Mouse (Mus musculus) hindbrain, embryonic 10.5 days (tissue): ENCODE measurements around the gene Fndc3b. TPM values are rescaled to one million over a fixed set of nuclear protein-coding genes. Genes with fewer than 3 reads are reported as not detected.

Source experiments
- DNase-seq: peaks from one replicate; pipeline ENCODE4 v3.0.0-alpha.2; 2017; ENCODE audit warnings: low spot score
- H3K27ac ChIP-seq: fragments of 300-500 bp; sonication (generic); 2 replicates; pipeline ENCODE4 v1.5.1; 2016; ENCODE audit warnings: mild to moderate bottlenecking, moderate library complexity
- H3K27me3 ChIP-seq: fragments of 300-500 bp; sonication (generic); 2 replicates; pipeline ENCODE4 v1.6.1; 2016; ENCODE audit warnings: mild to moderate bottlenecking; ENCODE audit not compliant: poor library complexity, insufficient read depth, severe bottlenecking
- H3K36me3 ChIP-seq: fragments of 300-500 bp; sonication (generic); 2 replicates; pipeline ENCODE4 v1.6.1; 2016; ENCODE audit warnings: mild to moderate bottlenecking, moderate library complexity
- H3K4me1 ChIP-seq: fragments of 300-500 bp; sonication (generic); replicated peaks from 2 replicates; pipeline ENCODE4 v1.6.1; 2016; ENCODE audit warnings: mild to moderate bottlenecking
- H3K4me3 ChIP-seq: fragments of 300-500 bp; sonication (generic); 2 replicates; pipeline ENCODE4 v1.5.1; 2016; ENCODE audit warnings: mild to moderate bottlenecking, moderate library complexity
- H3K9me3 ChIP-seq: fragments of 300-500 bp; sonication (generic); 2 replicates; pipeline ENCODE4 v1.6.1; 2016; ENCODE audit warnings: mild to moderate bottlenecking, moderate library complexity
- WGBS: fragments of 180-500 bp; shearing (Covaris S2); methylation state at CpG from one replicate; pipeline ENCODE4 v1.1.7; 2016; 5-methylcytosine and 5-hydroxymethylcytosine counted together
- polyA plus RNA-seq: library from polyadenylated mRNA; unstranded; fragments of >200 nt; fragmentation: Nextera tagmentation; extraction: Ambion mirVana; gene quantifications from 2 replicates; pipeline ENCODE4 v1.2.1, GENCODE M21; 2016

Fndc3b gene
- polyA plus RNA-seq, 1 experiment from 2014 or later = 11.2 TPM

DNA sequence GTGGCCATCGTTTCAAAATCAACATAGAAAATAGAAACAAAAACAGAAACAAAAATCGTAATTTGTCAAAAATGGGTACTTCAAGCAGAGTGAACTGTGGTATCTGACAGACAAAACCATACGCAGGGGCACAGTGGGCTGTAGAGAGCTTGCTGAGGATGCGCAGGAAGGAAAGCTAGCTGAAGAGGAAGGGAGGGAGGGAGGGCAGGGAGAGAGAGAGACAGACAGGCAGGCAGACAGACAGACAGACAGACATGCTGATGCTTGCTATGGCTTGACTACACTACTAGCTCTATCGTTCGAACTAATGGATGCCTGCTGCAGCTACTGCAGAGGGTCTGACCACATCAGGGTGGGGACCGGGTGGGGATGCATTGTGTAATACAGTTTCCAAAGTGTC lies 247.7 kb downstream of the Fndc3b start:
- no peaks in the 10 kb centered on the region for H3K4me1 ChIP-seq
- no peak for DNase-seq
- no peak overlapping the region for H3K4me3 ChIP-seq
- H3K27me3 ChIP-seq = no peaks in the 10 kb centered on the region
- H3K36me3 ChIP-seq = peaks cover 69% of the 10 kb centered on the region
- 95% methylated on average over 7 of the region's 7 CpGs for WGBS
- H3K9me3 ChIP-seq = no peaks in the 10 kb centered on the region
- H3K27ac ChIP-seq = no peak overlapping the region

DNA sequence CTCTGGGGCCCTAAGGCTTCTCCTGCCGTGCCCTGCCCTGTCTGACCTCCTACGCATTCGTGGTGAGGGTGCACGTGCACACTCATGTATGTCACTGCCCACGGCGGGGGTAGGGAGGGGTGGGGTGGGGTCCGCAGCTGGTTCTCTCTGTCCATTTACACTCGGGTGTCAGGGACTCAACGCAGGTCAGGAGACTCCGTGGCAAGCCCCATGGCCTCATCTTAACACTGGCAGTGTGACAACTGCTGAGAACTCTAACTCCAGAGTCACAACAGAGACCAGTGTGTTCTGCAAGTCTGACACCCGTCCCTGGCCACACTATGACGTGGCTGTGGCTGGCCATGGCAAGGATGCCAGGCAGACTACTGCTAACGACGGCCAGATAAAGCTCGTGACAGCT lies 248.2 kb downstream of the Fndc3b start:
- H3K4me3 ChIP-seq = no peak overlapping the region
- WGBS = 90% methylated on average over 15 of the region's 15 CpGs
- no peaks in the 10 kb centered on the region for H3K9me3 ChIP-seq
- DNase-seq = no peak
- H3K27me3 ChIP-seq = no peaks in the 10 kb centered on the region
- no peaks in the 10 kb centered on the region for H3K4me1 ChIP-seq
- no peak overlapping the region for H3K27ac ChIP-seq
- peaks cover 69% of the 10 kb centered on the region for H3K36me3 ChIP-seq

DNA sequence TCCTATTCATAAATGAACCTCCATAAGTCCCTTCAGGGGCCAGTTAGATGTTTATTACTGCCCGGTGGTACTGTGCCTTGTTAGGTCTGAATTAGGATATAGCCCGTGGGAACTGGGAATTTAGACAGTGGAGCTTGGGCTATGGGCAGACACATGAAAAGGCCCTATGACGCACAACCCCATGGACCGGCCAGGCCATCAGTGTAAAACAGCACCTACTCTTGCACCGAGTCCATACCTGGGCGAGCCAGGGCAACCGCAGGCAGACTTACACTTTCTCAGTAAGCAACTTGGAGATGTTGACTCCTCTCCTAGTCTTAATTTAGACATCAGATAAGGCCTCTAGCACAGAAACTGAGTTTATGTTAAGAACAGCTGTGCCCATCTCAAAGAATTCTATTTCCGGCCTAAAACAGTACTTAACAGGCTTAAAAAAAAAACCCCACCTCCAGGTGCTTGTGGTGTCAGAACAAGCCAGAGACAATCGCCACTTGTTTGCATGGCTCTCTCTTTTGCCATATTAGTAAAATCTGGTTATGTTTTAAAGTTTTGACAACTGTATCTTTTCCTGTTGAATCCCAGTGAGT lies 248.7 kb downstream of the Fndc3b start:
- no peak overlapping the region for H3K27ac ChIP-seq

DNA sequence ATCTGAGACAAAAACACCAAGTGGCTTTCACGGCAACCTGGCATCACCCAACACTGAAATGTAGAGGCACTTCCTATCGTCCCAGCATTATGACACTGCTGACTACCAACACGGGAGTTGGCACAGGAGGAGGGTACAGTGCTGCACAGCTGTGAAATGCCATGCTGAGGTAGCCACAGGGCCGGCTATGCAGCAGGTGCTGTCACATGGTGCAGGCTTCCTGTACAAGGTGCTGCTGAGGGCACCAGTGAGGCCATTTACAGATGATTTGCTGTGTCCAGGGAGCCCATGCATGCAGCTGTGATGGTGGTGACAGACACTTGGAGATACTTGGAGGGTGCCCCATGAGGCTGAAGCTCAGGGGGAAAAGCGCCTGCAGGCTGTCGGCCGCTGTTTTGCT lies 249.2 kb downstream of the Fndc3b start:
- Histone ChIP-seq H3K36me3 (peaks cover 67% of the 10 kb centered on the region), H3K4me3 (no peak overlapping the region), H3K27me3 (no peaks in the 10 kb centered on the region), H3K27ac (no peak overlapping the region), H3K4me1 (no peaks in the 10 kb centered on the region), H3K9me3 (no peaks in the 10 kb centered on the region)
- no peak for DNase-seq
- 90% methylated on average over 7 of the region's 7 CpGs for WGBS

More for the DNA sequence above, 248.7 kb downstream of the Fndc3b start:
- H3K9me3 ChIP-seq = no peaks in the 10 kb centered on the region
- H3K36me3 ChIP-seq = peaks cover 67% of the 10 kb centered on the region
- H3K4me3 ChIP-seq = no peak overlapping the region
- DNase-seq = no peak
- WGBS = 95% methylated on average over 9 of the region's 9 CpGs
- no peaks in the 10 kb centered on the region for H3K27me3 ChIP-seq
- H3K4me1 ChIP-seq = no peaks in the 10 kb centered on the region

DNA sequence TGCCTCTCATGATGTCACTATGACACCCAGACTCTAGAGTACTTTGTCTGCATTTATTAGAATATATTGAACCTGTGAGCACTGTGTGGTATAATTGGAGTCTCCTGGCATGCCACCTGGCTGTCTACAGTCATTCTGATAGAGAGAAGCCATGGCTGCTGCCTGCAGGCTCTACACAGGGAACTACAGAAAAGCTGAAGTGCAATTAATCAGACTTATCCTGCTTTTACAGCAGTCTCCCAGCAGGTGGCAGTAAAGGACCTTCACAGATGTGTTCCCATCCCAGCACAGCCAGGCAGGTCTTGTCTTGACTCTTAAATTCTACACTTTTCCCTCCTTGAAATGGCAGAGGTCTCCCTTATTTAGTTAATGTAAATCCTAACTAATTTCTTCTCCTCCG lies 250.1 kb downstream of the Fndc3b start:
- Histone ChIP-seq H3K36me3 (peaks cover 75% of the 10 kb centered on the region), H3K4me1 (no peaks in the 10 kb centered on the region), H3K9me3 (no peaks in the 10 kb centered on the region), H3K27ac (no peak overlapping the region), H3K4me3 (no peak overlapping the region), H3K27me3 (no peaks in the 10 kb centered on the region)
- peak; percentile 72 for DNase-seq
- 64% methylated on average over 1 of the region's 1 CpGs for WGBS

DNA sequence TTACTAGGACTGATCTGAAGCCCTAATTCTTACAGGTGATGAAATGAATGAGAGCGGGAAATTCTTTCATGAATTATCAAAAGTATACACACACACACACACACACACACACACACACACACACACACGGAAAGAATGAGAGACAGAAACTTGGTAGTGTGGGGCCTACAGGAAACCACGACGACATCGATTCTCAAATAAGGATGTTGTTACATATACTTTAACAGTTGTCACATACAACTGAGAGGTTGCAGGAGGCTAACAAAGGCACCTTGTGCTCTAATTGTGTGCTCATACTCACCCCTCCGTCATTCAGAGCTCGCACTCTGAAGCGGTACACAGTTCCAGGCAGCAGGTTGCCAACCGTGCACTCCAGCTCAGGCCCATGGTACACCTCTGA lies 252.7 kb downstream of the Fndc3b start:
- Histone ChIP-seq H3K27ac (no peak overlapping the region), H3K36me3 (peaks cover 84% of the 10 kb centered on the region), H3K4me3 (no peak overlapping the region), H3K27me3 (no peaks in the 10 kb centered on the region), H3K4me1 (peaks cover 6% of the 10 kb centered on the region; the same call in 1 of the 2 replicates), H3K9me3 (no peaks in the 10 kb centered on the region)
- no peak for DNase-seq
- 96% methylated on average over 9 of the region's 9 CpGs for WGBS

DNA sequence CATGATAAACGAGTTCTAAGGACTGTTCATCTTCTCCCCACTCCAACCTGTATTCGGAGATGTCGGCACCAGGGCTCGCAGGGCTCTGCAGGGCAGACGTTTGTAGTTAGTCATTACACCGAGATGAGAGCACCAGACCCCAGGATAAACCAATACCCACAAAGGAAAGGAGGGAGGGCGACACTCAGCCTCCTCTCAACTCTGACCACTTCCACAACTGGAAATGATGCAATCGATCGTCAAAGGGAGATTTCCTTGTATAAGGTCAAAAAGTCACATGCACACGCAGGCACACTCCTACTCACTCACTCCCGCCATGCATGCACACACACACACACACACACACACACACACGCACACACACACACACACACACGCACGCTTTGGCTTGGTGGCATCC lies 254.6 kb downstream of the Fndc3b start:
- no peaks in the 10 kb centered on the region for H3K9me3 ChIP-seq
- 95% methylated on average over 14 of the region's 14 CpGs for WGBS
- no peak for DNase-seq
- H3K4me3 ChIP-seq = no peak overlapping the region
- peaks cover 85% of the 10 kb centered on the region for H3K36me3 ChIP-seq
- no peaks in the 10 kb centered on the region for H3K27me3 ChIP-seq
- H3K27ac ChIP-seq = no peak overlapping the region
- peaks cover 6% of the 10 kb centered on the region; the same call in 1 of the 2 replicates for H3K4me1 ChIP-seq

DNA sequence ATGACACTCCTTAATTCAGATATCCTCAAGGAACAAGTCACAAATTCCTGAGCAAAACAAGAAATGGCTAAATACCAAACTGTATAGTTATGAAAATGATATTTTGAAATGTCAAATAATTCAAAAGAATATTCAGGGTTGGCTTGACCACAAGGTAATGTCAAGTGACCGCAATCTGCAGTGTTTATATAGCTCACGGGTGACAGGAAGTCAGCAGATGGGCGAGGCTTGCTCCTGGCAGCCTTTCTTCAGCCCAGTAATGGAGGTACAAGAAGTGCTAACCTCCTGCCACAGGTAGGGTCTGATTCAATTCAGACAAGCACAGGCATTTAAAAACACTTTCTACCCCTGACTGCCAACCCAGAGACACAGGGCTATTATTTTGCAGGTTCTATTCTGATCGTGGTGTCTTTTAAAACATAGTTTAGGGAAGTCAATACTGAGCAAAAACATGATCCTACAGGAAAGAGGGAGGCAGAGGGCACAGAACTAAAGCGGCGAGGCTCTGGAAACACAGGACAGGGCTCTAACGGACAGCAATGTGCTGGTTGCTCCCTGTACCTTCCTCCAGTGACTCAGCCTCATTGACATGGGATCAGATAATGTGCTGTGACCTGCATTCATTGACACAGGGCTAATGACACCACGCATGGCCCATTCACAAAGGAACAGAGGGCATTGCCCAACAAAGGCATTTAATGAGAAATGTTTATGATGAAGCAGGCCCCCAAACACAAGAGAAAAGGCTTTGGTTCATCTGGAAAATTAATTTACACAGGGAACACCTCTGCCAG lies 256.5 kb downstream of the Fndc3b start:
- Histone ChIP-seq H3K27ac (no peak overlapping the region), H3K4me3 (no peak overlapping the region), H3K27me3 (no peaks in the 10 kb centered on the region), H3K36me3 (peaks cover 84% of the 10 kb centered on the region), H3K4me1 (peaks cover 6% of the 10 kb centered on the region; the same call in 1 of the 2 replicates), H3K9me3 (no peaks in the 10 kb centered on the region)
- no peak for DNase-seq
- WGBS = 80% methylated on average over 8 of the region's 8 CpGs

DNA sequence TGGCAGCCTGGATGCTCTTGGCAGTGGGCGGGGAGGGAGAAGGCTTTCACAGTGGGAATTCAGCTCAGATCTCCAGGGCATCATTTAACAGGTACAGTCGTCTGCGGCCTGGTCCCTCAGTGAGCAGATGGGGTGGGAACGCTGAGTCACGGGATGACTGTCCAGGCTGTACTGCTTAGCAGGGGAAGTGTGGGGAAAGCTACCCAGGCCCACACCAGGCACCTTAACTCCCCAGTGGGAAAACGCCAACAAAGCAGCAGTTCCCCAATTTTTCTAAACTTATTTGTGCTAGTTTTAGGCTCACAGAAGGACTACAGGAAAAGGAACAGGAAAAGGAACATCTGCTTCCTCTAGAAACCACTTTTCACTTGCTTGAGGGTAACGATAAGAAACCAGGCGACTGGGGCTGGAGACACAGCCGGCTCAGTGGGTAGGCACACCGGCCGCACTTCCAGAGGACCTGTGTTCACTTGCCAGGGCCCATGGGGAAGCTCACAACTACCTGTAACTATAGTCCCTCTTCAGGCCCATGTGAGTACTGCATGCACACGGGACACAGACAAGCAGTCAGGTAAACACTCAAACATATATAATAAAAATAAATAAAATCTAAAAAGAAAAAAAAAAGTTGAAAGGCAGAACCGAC lies 257.5 kb downstream of the Fndc3b start:
- peaks cover 6% of the 10 kb centered on the region; the same call in 1 of the 2 replicates for H3K4me1 ChIP-seq
- 88% methylated on average over 13 of the region's 13 CpGs for WGBS
- no peak for DNase-seq

DNA sequence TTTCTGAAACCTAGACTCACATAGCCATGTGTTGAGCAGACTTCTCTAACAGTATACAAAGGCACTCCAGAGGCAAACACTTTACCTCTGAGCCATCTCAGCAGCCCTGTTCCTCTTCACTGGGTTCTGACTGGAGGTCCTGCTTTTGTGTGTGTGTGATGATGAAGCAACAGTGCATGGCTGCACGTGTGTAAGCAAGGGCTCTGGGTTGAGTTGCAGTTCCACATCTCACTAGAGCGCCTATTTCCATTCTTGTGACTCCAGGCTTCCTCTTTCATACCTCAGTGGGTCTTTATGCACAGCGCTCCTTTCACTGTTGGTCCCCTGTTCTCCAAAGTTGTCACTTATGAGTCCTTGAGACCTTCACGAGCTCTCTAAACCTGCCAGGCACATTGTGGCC lies 261.7 kb downstream of the Fndc3b start:
- no peak overlapping the region for H3K4me3 ChIP-seq
- H3K27me3 ChIP-seq = no peaks in the 10 kb centered on the region
- no peaks in the 10 kb centered on the region for H3K4me1 ChIP-seq
- H3K27ac ChIP-seq = no peak overlapping the region
- peaks cover 54% of the 10 kb centered on the region for H3K36me3 ChIP-seq
- 88% methylated on average over 4 of the region's 4 CpGs for WGBS
- no peaks in the 10 kb centered on the region for H3K9me3 ChIP-seq
- no peak for DNase-seq

More for the DNA sequence above, 257.5 kb downstream of the Fndc3b start:
- Histone ChIP-seq H3K4me3 (no peak overlapping the region), H3K27me3 (no peaks in the 10 kb centered on the region), H3K9me3 (no peaks in the 10 kb centered on the region), H3K27ac (no peak overlapping the region), H3K36me3 (peaks cover 78% of the 10 kb centered on the region)

- H3K9me3 ChIP-seq = no peaks in the 10 kb centered on the region
- H3K4me1 ChIP-seq = no peaks in the 10 kb centered on the region
- no peak overlapping the region for H3K4me3 ChIP-seq
- WGBS = 83% methylated on average over 9 of the region's 9 CpGs
- no peaks in the 10 kb centered on the region for H3K27me3 ChIP-seq
- H3K27ac ChIP-seq = no peak overlapping the region
- DNase-seq = no peak
- peaks cover 43% of the 10 kb centered on the region for H3K36me3 ChIP-seq
Measured at GRCm38 (mm10) chr3:27448367-27448766, 262.7 kb downstream of the Fndc3b start.

DNA sequence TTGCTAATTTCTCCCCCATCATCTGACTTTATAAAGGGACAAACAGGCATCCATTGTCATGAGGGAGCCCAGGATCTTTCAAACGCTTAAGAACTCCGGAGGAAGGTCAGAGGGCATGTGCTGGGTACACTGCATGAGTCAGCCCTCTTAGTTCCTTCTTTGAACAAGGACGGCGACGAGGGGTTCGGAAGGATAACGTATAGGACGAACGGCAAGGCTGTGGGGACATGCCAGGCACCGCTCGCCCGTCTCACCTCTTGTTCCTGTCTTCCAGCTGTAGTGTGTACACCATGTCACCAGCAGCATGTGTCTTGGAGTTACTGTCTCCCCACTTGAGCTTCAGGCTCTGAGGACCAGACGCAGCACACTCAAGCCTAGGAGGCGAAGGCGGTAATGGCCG lies 271.4 kb downstream of the Fndc3b start:
- Histone ChIP-seq H3K4me3 (no peak overlapping the region), H3K9me3 (no peaks in the 10 kb centered on the region), H3K27me3 (no peaks in the 10 kb centered on the region), H3K4me1 (peaks cover 8% of the 10 kb centered on the region), H3K36me3 (peaks cover 26% of the 10 kb centered on the region), H3K27ac (no peak overlapping the region)
- 74% methylated on average over 16 of the region's 16 CpGs for WGBS
- DNase-seq = no peak

GRCm38 (mm10) chr3:27435096-27435620 lies 275.9 kb downstream of the Fndc3b start:
- Histone ChIP-seq H3K27ac (no peak overlapping the region), H3K36me3 (peaks cover 32% of the 10 kb centered on the region), H3K9me3 (no peaks in the 10 kb centered on the region), H3K27me3 (no peaks in the 10 kb centered on the region), H3K4me3 (no peak overlapping the region), H3K4me1 (peaks cover 8% of the 10 kb centered on the region)
- no peak for DNase-seq
- 59% methylated on average over 6 of the region's 6 CpGs for WGBS
